12 mouse cellular contexts compared by ENCODE assay signal in genomic region chr7:80063244-80063643, GRCm38 (mm10). TPM values are rescaled to one million over a fixed set of nuclear protein-coding genes. Genes with fewer than 3 reads are reported as not detected.
DNase-seq lines count a peak whose midpoint lies in the region; ATAC-seq and TF ChIP-seq lines count a peak whose summit lies in the region.
"Had no signal": no experiment of that assay in that cellular context is flagged by ENCODE, and none has a peak within 500 bp of the region (broad histone marks: within the 10 kb centered on the region; RNA-seq: fewer than 3 reads in every experiment).

No protein-coding gene starts in this region.

- 75% methylated on average over 5 of the region's 5 CpGs for WGBS in embryonic facial prominence, embryonic 10.5 days
- 60% methylated on average over 5 of the region's 5 CpGs for WGBS in hindbrain, embryonic 15.5 days
- WGBS in midbrain, embryonic 16.5 days: 58% methylated on average over 5 of the region's 5 CpGs

- no peaks in the 10 kb centered on the region for H3K9me3 ChIP-seq in embryonic facial prominence, embryonic 10.5 days
- H3K9me3 ChIP-seq in hindbrain, embryonic 15.5 days: no peaks in the 10 kb centered on the region
- no peaks in the 10 kb centered on the region for H3K9me3 ChIP-seq in midbrain, embryonic 16.5 days (replicated peaks; ENCODE audit: control insufficient read depth, low read length, poor library complexity, severe bottlenecking)
- H3K9me3 ChIP-seq: limb, embryonic 15.5 days; lung, embryonic 15.5 days had no signal

- no peak overlapping the region for H3K9ac ChIP-seq in hindbrain, embryonic 15.5 days
- H3K9ac ChIP-seq in midbrain, embryonic 16.5 days (ENCODE audit: low read depth, low read length): no peak overlapping the region
- H3K9ac ChIP-seq: limb, embryonic 15.5 days; lung, embryonic 15.5 days had no signal

- peak overlapping the region; percentile 24; the same call in 1 of the 2 replicates for H3K27ac ChIP-seq in gastrocnemius, adult 2 months
- peak overlapping the region; percentile 68 for H3K27ac ChIP-seq in embryonic facial prominence, embryonic 10.5 days (replicated peaks)
- no peak overlapping the region for H3K27ac ChIP-seq in hindbrain, embryonic 15.5 days (replicated peaks)
- peak overlapping the region; percentile 24; the same call in 1 of the 2 replicates for H3K27ac ChIP-seq in midbrain, embryonic 16.5 days (ENCODE audit: low read length)
- H3K27ac ChIP-seq: limb, embryonic 15.5 days; lung, embryonic 15.5 days had no signal

- no peak for DNase-seq in gastrocnemius, adult 2 months
- no peak for DNase-seq in gastrocnemius, postnatal 10 days
- DNase-seq in embryonic facial prominence, embryonic 10.5 days (ENCODE audit: low spot score): no peak
- DNase-seq in layer of hippocampus, postnatal 36 days: no peak
- no peak for DNase-seq in cerebellum, adult 8-10 months
- DNase-seq in heart, adult 18-20 months: no peak
- DNase-seq: heart, adult 11 months; heart, postnatal 4 days had no signal

- no peaks in the 10 kb centered on the region for H3K27me3 ChIP-seq in embryonic facial prominence, embryonic 10.5 days (replicated peaks; ENCODE audit: low read depth, poor library complexity, severe bottlenecking)
- no peaks in the 10 kb centered on the region for H3K27me3 ChIP-seq in hindbrain, embryonic 15.5 days
- no peaks in the 10 kb centered on the region for H3K27me3 ChIP-seq in midbrain, embryonic 16.5 days (ENCODE audit: control insufficient read depth, insufficient read depth, low read depth, low read length)
- H3K27me3 ChIP-seq: limb, embryonic 15.5 days; lung, embryonic 15.5 days had no signal

- ATAC-seq in hindbrain, embryonic 15.5 days (ENCODE audit: low FRiP score, low read depth): 0 out of 2 replicates have a peak, but pooled peaks have one; percentile 9
- 0 out of 2 replicates have a peak, but pooled peaks have one; percentile 34 for ATAC-seq in midbrain, embryonic 16.5 days

- peaks cover 92% of the 10 kb centered on the region for H3K4me1 ChIP-seq in embryonic facial prominence, embryonic 10.5 days
- H3K4me1 ChIP-seq in hindbrain, embryonic 15.5 days (replicated peaks): peaks cover 43% of the 10 kb centered on the region
- H3K4me1 ChIP-seq in midbrain, embryonic 16.5 days (ENCODE audit: control insufficient read depth, insufficient read depth, low read length): peaks cover 17% of the 10 kb centered on the region

- TF ChIP-seq CTCF in gastrocnemius, adult 2 months (IDR thresholded peaks at IDR 0.05): no peak

- no peak overlapping the region for H3K4me3 ChIP-seq in gastrocnemius, adult 2 months
- H3K4me3 ChIP-seq in embryonic facial prominence, embryonic 10.5 days: peak overlapping the region; percentile 27; the same call in 1 of the 2 replicates
- no peak overlapping the region for H3K4me3 ChIP-seq in hindbrain, embryonic 15.5 days
- H3K4me3 ChIP-seq in midbrain, embryonic 16.5 days (ENCODE audit: low read depth, low read length): no peak overlapping the region
- H3K4me3 ChIP-seq: limb, embryonic 15.5 days; lung, embryonic 15.5 days had no signal

- intact Hi-C loops in gastrocnemius, adult 2 months (cut with DNase I): loop anchor here (5.0 kb wide), 1 partner anchor 36 kb away; no protein-coding TSS in a partner anchor

- no peak overlapping the region for H3K4me2 ChIP-seq in hindbrain, embryonic 15.5 days
- 0 out of 2 replicates have a peak overlapping the region, but pooled peaks have one; percentile 4 for H3K4me2 ChIP-seq in midbrain, embryonic 16.5 days (ENCODE audit: low read length)
- H3K4me2 ChIP-seq: limb, embryonic 15.5 days; lung, embryonic 15.5 days had no signal

- H3K36me3 ChIP-seq in embryonic facial prominence, embryonic 10.5 days (replicated peaks): no peaks in the 10 kb centered on the region; the same call in 1 of the 2 replicates
- no peaks in the 10 kb centered on the region for H3K36me3 ChIP-seq in hindbrain, embryonic 15.5 days
- no peaks in the 10 kb centered on the region for H3K36me3 ChIP-seq in midbrain, embryonic 16.5 days (ENCODE audit: control insufficient read depth, insufficient read depth, low read length)
- H3K36me3 ChIP-seq: limb, embryonic 15.5 days; lung, embryonic 15.5 days had no signal

RNA-seq across cellular contexts. Expression of gene Zfp710, which starts 38.6 kb away (rescaled TPM):
- total RNA-seq in gastrocnemius, adult 2 months (2021): 10 to 100 TPM; 21.5 to 37.5 TPM
- total RNA-seq in gastrocnemius, postnatal 10 days (2021): 10 to 100 TPM; 14.2 to 16.7 TPM
- 21.5 and 25.2 TPM in 2 replicates for polyA plus RNA-seq in embryonic facial prominence, embryonic 10.5 days (2016; fragmentation: Nextera tagmentation; extraction: Ambion mirVana)
- 16.3 and 17.2 TPM in 2 replicates for polyA plus RNA-seq in hindbrain, embryonic 15.5 days (2015; fragmentation: Nextera tagmentation; extraction: Ambion mirVana)
- 15.0 and 15.8 TPM in 2 replicates for polyA plus RNA-seq in midbrain, embryonic 16.5 days (2015; fragmentation: Nextera tagmentation; extraction: Ambion mirVana)
- 10 to 100 TPM; 21.7 to 23.1 TPM for total RNA-seq in layer of hippocampus, postnatal 36 days (2021)
- 10 to 100 TPM; 21.6 to 22.4 TPM for total RNA-seq in heart, adult 18-20 months (2021)

RNA-seq across cellular contexts. Expression of gene Idh2, which starts 51.9 kb away (rescaled TPM):
- total RNA-seq in gastrocnemius, adult 2 months (2021): 100 to 1,000 TPM; 236 to 647 TPM
- 100 to 1,000 TPM; 244 to 271 TPM for total RNA-seq in gastrocnemius, postnatal 10 days (2021)
- polyA plus RNA-seq in embryonic facial prominence, embryonic 10.5 days (2016; fragmentation: Nextera tagmentation; extraction: Ambion mirVana): 522 and 534 TPM in 2 replicates
- polyA plus RNA-seq in hindbrain, embryonic 15.5 days (2015; fragmentation: Nextera tagmentation; extraction: Ambion mirVana): 215 and 225 TPM in 2 replicates
- polyA plus RNA-seq in midbrain, embryonic 16.5 days (2015; fragmentation: Nextera tagmentation; extraction: Ambion mirVana): 210 and 224 TPM in 2 replicates
- total RNA-seq in layer of hippocampus, postnatal 36 days (2021): 10 to 100 TPM; 57.6 to 61.5 TPM
- 1,000 to 10,000 TPM; 2,187 to 2,245 TPM for total RNA-seq in heart, adult 18-20 months (2021)
